Mouse (Mus musculus) activated CD4-positive, CD25-positive, alpha-beta regulatory T cell, adult 4 months (primary cell): ENCODE measurements around the gene Tmpo. TPM values are rescaled to one million over a fixed set of nuclear protein-coding genes. Genes with fewer than 3 reads are reported as not detected.

Source experiments
- ATAC-seq: one replicate; pipeline ENCODE4 v1.8.0; 2017
- polyA plus RNA-seq, 2 experiments: library from polyadenylated mRNA; unstranded; fragments of 100-300 nt; shearing (Covaris generic); gene quantifications; one replicate each; pipeline ENCODE4 v1.2.1; 2017

Gene Tmpo
- polyA plus RNA-seq, 2 experiments from 2014 or later, result 51.5 to 69.5 TPM

DNA sequence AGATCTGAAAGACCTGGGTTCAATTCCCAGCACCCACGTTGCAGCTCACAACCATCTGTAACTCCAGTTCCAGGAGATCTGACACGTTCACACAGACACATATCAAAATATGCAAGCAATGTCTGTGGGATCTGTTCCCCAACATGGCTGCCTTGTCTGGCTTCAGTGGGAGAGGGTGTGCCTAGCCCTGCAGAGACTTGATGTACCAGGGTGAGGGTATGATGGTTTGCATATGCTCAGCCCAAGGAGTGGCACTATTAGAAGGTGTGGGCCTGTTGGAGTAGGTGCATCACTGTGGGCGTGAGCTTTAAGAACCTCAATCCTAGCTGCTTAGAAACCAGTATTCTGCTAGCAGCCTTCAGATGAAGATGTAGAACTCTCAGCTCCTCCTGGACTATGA, 75.1 kb downstream of the Tmpo start:
- no peak for ATAC-seq

- ATAC-seq, result no peak
These were observed 78.1 kb downstream of the Tmpo start for GRCm38 (mm10) chr10:91102799-91103590.

DNA sequence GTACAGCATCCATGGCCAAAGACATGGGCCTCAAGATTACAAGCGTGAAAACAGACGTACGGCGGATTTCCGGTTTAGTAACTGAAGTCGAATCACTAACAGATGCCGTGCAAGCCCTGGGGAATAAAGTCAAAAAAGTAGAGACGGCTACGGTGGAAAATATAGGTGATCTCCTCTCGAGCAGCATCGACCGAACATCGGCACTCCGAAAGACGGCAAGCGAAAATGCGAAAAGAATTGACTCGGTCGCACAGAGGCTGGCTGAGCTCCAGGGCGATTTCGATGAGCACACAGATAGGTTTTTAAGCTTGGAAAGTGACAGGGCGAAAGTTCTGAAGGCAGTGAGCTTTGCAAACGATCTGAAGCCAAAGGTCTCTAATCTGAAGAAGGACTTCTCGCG, 79.2 kb downstream of the Tmpo start:
- ATAC-seq, result no peak

- ATAC-seq, result no peak
These were observed 81.0 kb downstream of the Tmpo start for GRCm38 (mm10) chr10:91100101-91100500.

DNA sequence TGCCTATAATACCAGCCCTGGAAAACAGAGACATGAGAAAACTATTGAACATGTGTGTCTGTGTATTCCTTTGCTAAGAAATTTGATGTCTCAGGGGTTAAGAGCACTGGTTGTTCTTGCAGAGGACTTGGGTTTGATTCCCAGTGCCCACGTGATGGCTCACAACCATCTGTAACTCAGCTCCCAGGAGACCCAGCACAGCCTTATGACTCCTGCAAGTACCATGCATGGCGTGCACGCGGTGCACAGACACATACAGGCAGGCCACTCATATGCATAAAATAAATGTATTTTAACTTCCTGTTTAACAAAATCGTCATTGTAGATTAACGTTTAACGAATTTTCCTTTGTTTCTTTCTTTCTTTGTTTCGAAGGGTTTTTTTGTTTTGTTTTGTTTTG, 83.1 kb downstream of the Tmpo start:
- no peak for ATAC-seq

Other genes starting within 250 kb of the Tmpo start
- gene Apaf1, start 98.5 kb downstream of the Tmpo start, polyA plus RNA-seq, result 10 to 100 TPM; 12.1 to 18.2 TPM
- 1 to 10 TPM; 4.3 to 4.8 TPM for gene Ikbip, start 98.4 kb downstream of the Tmpo start, polyA plus RNA-seq
- 100 to 1,000 TPM; 268 TPM for gene Slc25a3, start 57.3 kb downstream of the Tmpo start, polyA plus RNA-seq